Mouse (Mus musculus) midbrain, embryonic 11.5 days (tissue): ENCODE data around the gene Gcnt2. TPM values are rescaled to one million over a fixed set of nuclear protein-coding genes. Genes with fewer than 3 reads are reported as not detected.

Experiments
- ATAC-seq: fragments of 200-750 bp; cut with Nextera tagmentation; 2 replicates; pipeline ENCODE4 v1.8.0; 2017; ENCODE audit warnings: moderate TSS enrichment, moderate library complexity; ENCODE audit not compliant: low FRiP score
- DNase-seq: peaks from one replicate; pipeline ENCODE4 v3.0.0; 2015; ENCODE audit warnings: low spot score; ENCODE audit errors: missing footprints
- H3K27ac ChIP-seq: fragments of 300-500 bp; sonication (generic); 2 replicates; pipeline ENCODE4 v1.5.1; 2014; ENCODE audit warnings: low read depth, low read length
- H3K27me3 ChIP-seq: fragments of 300-500 bp; sonication (generic); 2 replicates; pipeline ENCODE4 v1.6.1; 2014; ENCODE audit warnings: mild to moderate bottlenecking, low read length, moderate library complexity, mixed read lengths; ENCODE audit not compliant: control insufficient read depth, insufficient read depth
- H3K36me3 ChIP-seq: fragments of 300-500 bp; sonication (generic); 2 replicates; pipeline ENCODE4 v1.6.1; 2014; ENCODE audit warnings: mild to moderate bottlenecking, low read length, moderate library complexity, mixed read lengths; ENCODE audit not compliant: control insufficient read depth, insufficient read depth
- H3K4me1 ChIP-seq: fragments of 300-500 bp; sonication (generic); 2 replicates; pipeline ENCODE4 v1.6.1; 2014; ENCODE audit warnings: low read length; ENCODE audit not compliant: control insufficient read depth, insufficient read depth
- H3K4me2 ChIP-seq: fragments of 300-500 bp; sonication (generic); 2 replicates; pipeline ENCODE4 v1.6.1; 2014; ENCODE audit warnings: mild to moderate bottlenecking, moderate library complexity
- H3K4me3 ChIP-seq: fragments of 300-500 bp; sonication (generic); 2 replicates; pipeline ENCODE4 v1.5.1; 2014; ENCODE audit warnings: low read depth, low read length
- H3K9ac ChIP-seq: fragments of 300-500 bp; sonication (generic); 2 replicates; pipeline ENCODE4 v1.6.1; 2014; ENCODE audit warnings: low read length
- H3K9me3 ChIP-seq: fragments of 300-500 bp; sonication (generic); 2 replicates; pipeline ENCODE4 v1.6.1; 2016; ENCODE audit warnings: low read length; ENCODE audit not compliant: control insufficient read depth
- WGBS: fragments of 180-500 bp; shearing (Covaris S2); extraction: QIAGEN DNeasy Blood & Tissue Kit; methylation state at CpG from one replicate; pipeline ENCODE4 v1.1.7; 2014; 5-methylcytosine and 5-hydroxymethylcytosine counted together
- polyA plus RNA-seq: library from polyadenylated mRNA; unstranded; fragments of >200 nt; fragmentation: Nextera tagmentation; extraction: Ambion mirVana; gene quantifications from 2 replicates; pipeline ENCODE4 v1.2.1, GENCODE M21; 2014

The Gcnt2 gene
- polyA plus RNA-seq, 1 experiment from 2014 or later = 4.0 TPM

- Histone ChIP-seq H3K9me3 (no peaks in the 10 kb centered on the region), H3K36me3 (no peaks in the 10 kb centered on the region), H3K4me3 (no peak overlapping the region), H3K27ac (no peak overlapping the region), H3K4me1 (no peaks in the 10 kb centered on the region), H3K27me3 (no peaks in the 10 kb centered on the region), H3K4me2 (no peak overlapping the region), H3K9ac (no peak overlapping the region)
- 86% methylated on average over 4 of the region's 4 CpGs for WGBS
- no peak for DNase-seq
- no peak for ATAC-seq
Observed at GRCm38 (mm10) chr13:40847898-40848297, 11.7 kb upstream of the Gcnt2 start.

- no peak overlapping the region for H3K4me2 ChIP-seq
- WGBS = 87% methylated on average over 6 of the region's 6 CpGs
- no peak overlapping the region for H3K27ac ChIP-seq
- H3K4me3 ChIP-seq = no peak overlapping the region
- H3K36me3 ChIP-seq = no peaks in the 10 kb centered on the region
- DNase-seq = no peak
- H3K27me3 ChIP-seq = no peaks in the 10 kb centered on the region
- H3K4me1 ChIP-seq = peaks cover 6% of the 10 kb centered on the region
- ATAC-seq = no peak
- H3K9me3 ChIP-seq = no peaks in the 10 kb centered on the region
- no peak overlapping the region for H3K9ac ChIP-seq
Observed at GRCm38 (mm10) chr13:40850686-40851085, 8.9 kb upstream of the Gcnt2 start.

GRCm38 (mm10) chr13:40851281-40851680 is 8.3 kb upstream of the Gcnt2 start:
- no peaks in the 10 kb centered on the region for H3K36me3 ChIP-seq
- H3K4me3 ChIP-seq = no peak overlapping the region
- H3K27ac ChIP-seq = no peak overlapping the region
- peaks cover 6% of the 10 kb centered on the region for H3K4me1 ChIP-seq
- no peaks in the 10 kb centered on the region for H3K27me3 ChIP-seq
- H3K9me3 ChIP-seq = no peaks in the 10 kb centered on the region
- 63% methylated on average over 7 of the region's 7 CpGs for WGBS
- ATAC-seq = no peak
- no peak overlapping the region for H3K4me2 ChIP-seq
- H3K9ac ChIP-seq = no peak overlapping the region
- DNase-seq = no peak

GRCm38 (mm10) chr13:40851961-40852360 is 7.6 kb upstream of the Gcnt2 start:
- no peaks in the 10 kb centered on the region for H3K27me3 ChIP-seq
- no peak overlapping the region for H3K27ac ChIP-seq
- H3K36me3 ChIP-seq = no peaks in the 10 kb centered on the region
- no peaks in the 10 kb centered on the region for H3K9me3 ChIP-seq
- no peak overlapping the region for H3K9ac ChIP-seq
- H3K4me2 ChIP-seq = no peak overlapping the region
- WGBS = 84% methylated on average over 13 of the region's 13 CpGs
- no peak for ATAC-seq
- H3K4me3 ChIP-seq = no peak overlapping the region
- DNase-seq = no peak
- H3K4me1 ChIP-seq = peaks cover 6% of the 10 kb centered on the region

- H3K27ac ChIP-seq = no peak overlapping the region
- peaks cover 6% of the 10 kb centered on the region for H3K4me1 ChIP-seq
- DNase-seq (no peak), ATAC-seq (no peak)
- WGBS = 91% methylated on average over 5 of the region's 5 CpGs
- H3K9ac ChIP-seq = no peak overlapping the region
- no peaks in the 10 kb centered on the region for H3K27me3 ChIP-seq
- H3K9me3 ChIP-seq = no peaks in the 10 kb centered on the region
- no peak overlapping the region for H3K4me2 ChIP-seq
- no peaks in the 10 kb centered on the region for H3K36me3 ChIP-seq
- H3K4me3 ChIP-seq = no peak overlapping the region
Observed at GRCm38 (mm10) chr13:40852791-40853190, 6.8 kb upstream of the Gcnt2 start.

GRCm38 (mm10) chr13:40853842-40854241 is 5.7 kb upstream of the Gcnt2 start:
- Histone ChIP-seq H3K36me3 (no peaks in the 10 kb centered on the region), H3K4me2 (no peak overlapping the region; the same call in 1 of the 2 replicates), H3K27me3 (no peaks in the 10 kb centered on the region), H3K4me1 (peaks cover 6% of the 10 kb centered on the region), H3K4me3 (no peak overlapping the region), H3K9ac (no peak overlapping the region), H3K9me3 (no peaks in the 10 kb centered on the region), H3K27ac (no peak overlapping the region)
- WGBS = 90% methylated on average over 4 of the region's 4 CpGs
- DNase-seq (no peak), ATAC-seq (no peak)

- Histone ChIP-seq H3K9me3 (no peaks in the 10 kb centered on the region), H3K4me3 (peak overlapping the region; percentile 26), H3K27me3 (no peaks in the 10 kb centered on the region), H3K27ac (no peak overlapping the region), H3K4me1 (peaks cover 6% of the 10 kb centered on the region), H3K4me2 (peak overlapping the region; percentile 56), H3K9ac (peak overlapping the region; percentile 49; the same call in 1 of the 2 replicates), H3K36me3 (no peaks in the 10 kb centered on the region)
- DNase-seq = peak; percentile 91
- WGBS = 3% methylated on average over 13 of the region's 13 CpGs
- peak; percentile 81 for ATAC-seq
Observed at GRCm38 (mm10) chr13:40854451-40855058, 5.0 kb upstream of the Gcnt2 start.

GRCm38 (mm10) chr13:40855266-40855665 is 4.3 kb upstream of the Gcnt2 start:
- WGBS = 69% methylated on average over 6 of the region's 6 CpGs
- ATAC-seq = no peak

GRCm38 (mm10) chr13:40856786-40857185 is 2.8 kb upstream of the Gcnt2 start:
- WGBS = 87% methylated on average over 8 of the region's 8 CpGs
- Histone ChIP-seq H3K4me1 (peaks cover 6% of the 10 kb centered on the region), H3K27ac (no peak overlapping the region), H3K9me3 (no peaks in the 10 kb centered on the region), H3K4me2 (no peak overlapping the region), H3K36me3 (no peaks in the 10 kb centered on the region; the same call in 1 of the 2 replicates), H3K4me3 (no peak overlapping the region), H3K27me3 (no peaks in the 10 kb centered on the region), H3K9ac (no peak overlapping the region)
- no peak for DNase-seq
- no peak for ATAC-seq

More at GRCm38 (mm10) chr13:40855266-40855665, 4.3 kb upstream of the Gcnt2 start:
- Histone ChIP-seq H3K4me2 (no peak overlapping the region), H3K27ac (no peak overlapping the region), H3K9me3 (no peaks in the 10 kb centered on the region), H3K9ac (no peak overlapping the region), H3K4me1 (peaks cover 6% of the 10 kb centered on the region), H3K36me3 (no peaks in the 10 kb centered on the region), H3K4me3 (no peak overlapping the region), H3K27me3 (no peaks in the 10 kb centered on the region)
- DNase-seq = no peak
